Mouse (Mus musculus): ENCODE results near the gene Ftcd.

DNA sequence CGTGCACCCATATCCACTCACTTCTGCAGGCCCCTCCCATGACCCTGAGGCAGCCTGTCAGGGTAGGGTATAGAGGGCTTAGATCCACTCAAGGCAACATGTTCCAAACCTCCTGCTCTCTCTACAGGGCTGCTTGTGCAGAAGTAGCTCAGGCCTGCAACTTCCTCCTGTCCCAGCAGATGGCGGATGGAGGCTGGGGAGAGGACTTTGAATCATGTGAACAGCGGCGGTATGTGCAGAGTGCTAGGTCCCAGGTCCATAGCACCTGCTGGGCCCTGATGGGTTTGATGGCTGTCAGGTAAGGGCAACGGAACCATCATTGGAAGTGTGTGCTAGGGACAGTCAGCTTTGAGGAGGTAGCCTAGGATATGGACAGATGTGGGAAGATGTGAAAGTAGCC lies 25.0 kb upstream of the Ftcd start:
- TF ChIP-seq USF1 (IDR thresholded peaks at IDR 0.05; ENCODE audit: low read depth) (no peak), CTCF (IDR thresholded peaks at IDR 0.05; ENCODE audit: control insufficient read depth, insufficient read depth, insufficient read length) (no peak), FOSL1 (IDR thresholded peaks at IDR 0.05; ENCODE audit: insufficient read depth, low read length, poor library complexity, severe bottlenecking) (no peak), MAX (IDR thresholded peaks at IDR 0.05) (no peak)
